Mouse (Mus musculus) heart, adult 2 months (tissue): ENCODE measurements around the gene Gm9376.

Experiments
- CTCF ChIP-seq: fragments of 200-600 bp; IDR thresholded peaks from 2 replicates; pipeline ENCODE4 v1.8.1; 2022; ENCODE audit warnings: antibody characterized with exemption, mild to moderate bottlenecking, moderate library complexity
- EP300 ChIP-seq: fragments of 200-500 bp; IDR thresholded peaks from 2 replicates; pipeline ENCODE4 v1.6.1; 2011; ENCODE audit warnings: low read depth, low read length, control low read depth; ENCODE audit not compliant: insufficient read depth
- POLR2A ChIP-seq: fragments of 200-500 bp; IDR thresholded peaks from 2 replicates; pipeline ENCODE4 v1.6.1; 2011; ENCODE audit warnings: mild to moderate bottlenecking, low read depth, low read length, control low read depth; ENCODE audit not compliant: insufficient read depth

DNA sequence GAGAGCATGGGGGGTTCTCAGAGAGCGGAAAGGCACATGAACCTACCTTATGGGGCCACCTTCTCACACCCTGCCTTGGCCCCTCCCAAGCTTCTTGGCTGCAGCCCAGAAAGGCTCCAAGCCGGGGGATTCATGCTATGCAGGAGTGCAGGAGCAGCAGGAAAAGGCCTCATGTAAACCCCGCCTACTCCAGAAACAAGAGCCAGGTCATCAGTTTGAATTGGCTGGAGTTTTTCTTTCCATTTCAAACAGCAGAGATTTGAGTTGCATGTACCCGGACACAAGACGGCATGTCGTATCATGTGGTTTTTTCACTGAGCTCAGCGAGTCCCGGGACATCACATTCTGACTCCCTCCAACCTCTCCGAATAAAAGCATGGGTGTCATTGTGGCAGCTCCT is 39.2 kb downstream of the Gm9376 start:
- no peak for TF ChIP-seq POLR2A
- TF ChIP-seq CTCF, result no peak
- TF ChIP-seq EP300, result no peak
